Mouse (Mus musculus) neutrophil, adult 83 days (primary cell): ENCODE measurements around the gene Klf8. TPM values are rescaled to one million over a fixed set of nuclear protein-coding genes. Genes with fewer than 3 reads are reported as not detected.

ENCODE experiments used
- total RNA-seq, 2 experiments: library from RNA; stranded (reverse); gene quantifications; one replicate each; pipeline ENCODE4 v1.2.4; 2023

Gene Klf8
- 1 to 10 TPM; 3.3 to 5.3 TPM for total RNA-seq

DNA sequence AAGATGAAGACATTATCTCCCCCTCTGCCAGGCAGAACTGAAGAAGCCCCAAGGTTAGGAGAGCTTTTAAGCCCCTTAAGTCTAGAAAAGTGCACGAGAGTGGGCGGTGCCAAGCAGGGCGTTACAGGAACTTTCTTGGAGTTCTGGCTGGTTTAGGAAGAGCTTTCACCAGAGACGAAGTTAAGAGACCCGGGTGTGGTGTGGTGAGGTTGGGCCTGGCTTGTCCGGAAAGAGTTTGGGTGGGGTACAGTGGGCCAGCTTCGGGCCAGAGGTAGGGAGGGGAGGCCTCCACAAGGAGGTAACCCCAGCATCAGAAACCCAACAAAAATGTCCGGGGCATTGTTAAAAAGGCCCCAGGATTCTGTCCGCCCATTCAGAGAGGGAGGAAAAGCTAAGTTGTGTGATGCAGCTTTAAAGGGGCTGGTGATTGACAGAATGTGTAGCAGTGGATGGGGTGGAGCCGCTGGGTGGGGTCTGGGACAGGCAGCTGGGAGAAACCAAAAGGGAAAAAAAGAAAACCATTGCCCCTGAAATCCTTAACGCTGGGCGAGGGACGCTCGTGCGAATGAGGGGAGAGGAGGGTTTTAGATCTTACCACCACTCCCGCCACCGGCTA, at the start of gene Klf8:
Gene Klf8 (plus strand): TSS at position 163 of the 616 bp plus-strand sequence.

Other genes starting within 250 kb of the Klf8 start
- gene Usp51, start 231.0 kb upstream of the Klf8 start, total RNA-seq = not detected
- gene Mageh1, start 199.9 kb upstream of the Klf8 start, total RNA-seq = not detected
- gene Foxr2, start 118.7 kb upstream of the Klf8 start, total RNA-seq = not detected
- gene Rragb, start 97.5 kb upstream of the Klf8 start, total RNA-seq = 1 to 10 TPM; 1.6 to 1.7 TPM